ENCODE assay signal across 9 mouse cellular contexts in the genomic region with DNA sequence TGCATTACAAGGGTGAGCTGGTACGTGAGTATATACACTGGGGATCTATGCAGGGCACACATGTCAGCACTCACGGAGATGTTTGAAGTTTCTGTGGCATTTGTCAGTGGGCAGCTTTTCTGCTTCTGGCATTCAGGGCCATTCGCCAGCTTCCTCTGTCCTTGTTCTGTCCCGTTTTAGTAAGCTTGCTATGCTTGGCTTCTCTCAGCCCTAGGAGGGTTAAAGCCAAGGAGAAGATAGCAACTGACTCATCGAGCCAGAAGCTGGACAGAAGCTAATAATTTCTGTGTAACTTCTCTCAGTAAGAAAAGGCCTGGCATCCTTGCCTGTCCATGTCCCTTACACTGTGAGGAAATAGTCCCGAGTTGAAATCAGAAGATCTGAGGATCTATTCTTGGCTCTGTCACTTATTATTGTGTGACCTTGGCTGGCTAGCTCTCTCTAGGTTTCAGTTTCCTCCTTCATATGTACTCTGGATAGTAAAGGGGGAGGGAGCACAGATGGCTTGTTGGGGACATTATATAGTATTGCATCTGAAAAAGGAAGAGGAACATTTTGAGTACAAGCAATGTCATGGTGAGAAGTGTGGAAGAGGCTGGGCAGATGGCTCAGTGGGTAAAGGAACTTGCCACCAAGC. TPM values are rescaled to one million over a fixed set of nuclear protein-coding genes. Genes with fewer than 3 reads are reported as not detected.
DNase-seq lines count a peak whose midpoint lies in the region; ATAC-seq lines count a peak whose summit lies in the region.
"Had no signal": no experiment of that assay in that cellular context is flagged by ENCODE, and none has a peak within 500 bp of the region (broad histone marks: within the 10 kb centered on the region; RNA-seq: fewer than 3 reads in every experiment).

No protein-coding gene starts in this region.

- no peaks in the 10 kb centered on the region for H3K27me3 ChIP-seq in kidney, embryonic 14.5 days (ENCODE audit: control insufficient read depth, insufficient read depth, low read length)
- H3K27me3 ChIP-seq in forebrain, embryonic 13.5 days: no peaks in the 10 kb centered on the region
- H3K27me3 ChIP-seq: lung, embryonic 15.5 days had no signal

- no peaks in the 10 kb centered on the region for H3K36me3 ChIP-seq in kidney, embryonic 14.5 days (ENCODE audit: control insufficient read depth, insufficient read depth, low read length)
- H3K36me3 ChIP-seq in forebrain, embryonic 13.5 days (ENCODE audit: poor library complexity, severe bottlenecking): no peaks in the 10 kb centered on the region
- H3K36me3 ChIP-seq: lung, embryonic 15.5 days had no signal

- H3K9ac ChIP-seq in kidney, embryonic 14.5 days (ENCODE audit: low read depth, low read length): no peak overlapping the region
- no peak overlapping the region for H3K9ac ChIP-seq in forebrain, embryonic 13.5 days
- H3K9ac ChIP-seq: lung, embryonic 15.5 days had no signal

- WGBS in kidney, embryonic 14.5 days: 72% methylated on average over 6 of the region's 6 CpGs
- 71% methylated on average over 6 of the region's 6 CpGs for WGBS in forebrain, embryonic 13.5 days

- no peak overlapping the region for H3K4me2 ChIP-seq in kidney, embryonic 14.5 days (replicated peaks; ENCODE audit: low read depth, low read length)
- no peak overlapping the region for H3K4me2 ChIP-seq in forebrain, embryonic 13.5 days
- H3K4me2 ChIP-seq: lung, embryonic 15.5 days had no signal

- no peak overlapping the region for H3K4me3 ChIP-seq in kidney, embryonic 14.5 days (ENCODE audit: low read length)
- H3K4me3 ChIP-seq in forebrain, embryonic 13.5 days: no peak overlapping the region
- H3K4me3 ChIP-seq: lung, embryonic 15.5 days had no signal

- DNase-seq in kidney, adult 18-20 months: peak; percentile 42
- peak; percentile 86 for DNase-seq in adrenal gland, adult 2 months
- DNase-seq in gastrocnemius, postnatal 10 days: peak; percentile 30
- peak; percentile 55 to 66 for DNase-seq in kidney, postnatal 36 days
- no peak for DNase-seq in embryo, embryonic 10.5 days (ENCODE audit: low spot score)
- DNase-seq in B cell, adult 2 months: no peak

- H3K27ac ChIP-seq in kidney, embryonic 14.5 days (ENCODE audit: low read depth, low read length): no peak overlapping the region
- H3K27ac ChIP-seq in forebrain, embryonic 13.5 days: no peak overlapping the region
- H3K27ac ChIP-seq: lung, embryonic 15.5 days had no signal

- ATAC-seq in kidney, embryonic 14.5 days (ENCODE audit: low FRiP score, low TSS enrichment): no peak
- no peak for ATAC-seq in forebrain, embryonic 13.5 days

- no peaks in the 10 kb centered on the region for H3K9me3 ChIP-seq in kidney, embryonic 14.5 days (ENCODE audit: control insufficient read depth, low read length)
- no peaks in the 10 kb centered on the region for H3K9me3 ChIP-seq in forebrain, embryonic 13.5 days (replicated peaks)
- H3K9me3 ChIP-seq: lung, embryonic 15.5 days had no signal

- H3K4me1 ChIP-seq in kidney, embryonic 14.5 days (ENCODE audit: control insufficient read depth, insufficient read depth, low read length): no peaks in the 10 kb centered on the region
- H3K4me1 ChIP-seq in forebrain, embryonic 13.5 days: no peaks in the 10 kb centered on the region
- H3K4me1 ChIP-seq: lung, embryonic 15.5 days had no signal

RNA-seq across cellular contexts. Expression of a gene that starts 22.9 kb away (rescaled TPM):
- 1.1 and 1.9 TPM in 2 replicates for polyA plus RNA-seq in kidney, embryonic 14.5 days (2014; fragmentation: Nextera tagmentation; extraction: Ambion mirVana)
- 1 to 10 TPM; 3.4 to 5.8 TPM for total RNA-seq in adrenal gland, adult 2 months (2021)
- 22.5 and 23.3 TPM in 2 replicates for polyA plus RNA-seq in adrenal gland, adult 2 months (2012; rRNA removed)
- total RNA-seq in gastrocnemius, postnatal 10 days (2021): 1 to 10 TPM; 1.0 to 1.1 TPM
- 33.7 and 39.4 TPM in 2 replicates for polyA plus RNA-seq in forebrain, embryonic 13.5 days (2015; fragmentation: Nextera tagmentation; extraction: Ambion mirVana)

RNA-seq across cellular contexts. Expression of a gene that starts 23.2 kb away (rescaled TPM):
- polyA plus RNA-seq in kidney, embryonic 14.5 days (2014; fragmentation: Nextera tagmentation; extraction: Ambion mirVana): 5.5 and 10.0 TPM in 2 replicates
- 100 to 1,000 TPM in 1 of 2 experiments, 10 to 100 TPM in 1; 48.7 to 109 TPM for total RNA-seq in adrenal gland, adult 2 months (2021)
- 94.0 and 98.6 TPM in 2 replicates for polyA plus RNA-seq in adrenal gland, adult 2 months (2012; rRNA removed)
- total RNA-seq in gastrocnemius, postnatal 10 days (2021): 10 to 100 TPM; 28.4 to 33.4 TPM
- polyA plus RNA-seq in forebrain, embryonic 13.5 days (2015; fragmentation: Nextera tagmentation; extraction: Ambion mirVana): 19.0 and 22.8 TPM in 2 replicates

RNA-seq across cellular contexts. Expression of a gene that starts 51.7 kb away (rescaled TPM):
- 25.0 and 29.8 TPM in 2 replicates for polyA plus RNA-seq in kidney, embryonic 14.5 days (2014; fragmentation: Nextera tagmentation; extraction: Ambion mirVana)
- 10 to 100 TPM; 53.7 to 98.5 TPM for total RNA-seq in adrenal gland, adult 2 months (2021)
- polyA plus RNA-seq in adrenal gland, adult 2 months (2012; rRNA removed): 67.6 and 101 TPM in 2 replicates
- total RNA-seq in gastrocnemius, postnatal 10 days (2021): 10 to 100 TPM in 1 of 2 experiments, 1 to 10 TPM in 1; 9.2 to 10.4 TPM
- polyA plus RNA-seq in forebrain, embryonic 13.5 days (2015; fragmentation: Nextera tagmentation; extraction: Ambion mirVana): 16.7 and 18.7 TPM in 2 replicates

Comparison
In these comparisons a context has a peak if more than half of its experiments do, and no peak if none do; other contexts are left out.
1. DNase-seq: peak in kidney, adult 18-20 months (single experiment), adrenal gland, adult 2 months (single experiment), gastrocnemius, postnatal 10 days (single experiment) and kidney, postnatal 36 days (2 of 2); none in embryo, embryonic 10.5 days (single experiment) and B cell, adult 2 months (0 of 2).